Mouse (Mus musculus) heart, postnatal 0 days (tissue): ENCODE results near the gene Efhc1.

Experiments
- CTCF ChIP-seq: IDR thresholded peaks from 2 replicates; pipeline ENCODE4 v1.5.1; 2016; ENCODE audit warnings: antibody characterized with exemption, control low read depth, low read depth
- EP300 ChIP-seq: IDR thresholded peaks from 2 replicates; pipeline ENCODE4 v1.6.1; 2016; ENCODE audit warnings: antibody characterized with exemption, low read depth

GRCm38 (mm10) chr1:21033792-21034119, 82.3 kb downstream of the Efhc1 start:
- no peak for TF ChIP-seq CTCF
- TF ChIP-seq EP300: no peak
